Mouse (Mus musculus) mouse embryonic stem cell (cell line): ENCODE results near the gene Cdca8.
"Not testable (repeated sequence)": the region's sequence is repeated elsewhere in the genome, so short reads cannot be mapped to it uniquely, and the experiment has no call there.

ENCODE experiments used
- in situ Hi-C, 2 experiments: fragments of 300-500 bp; cut with MboI; formaldehyde crosslinking; loops; 1 replicate in 1 of 2; 3 replicates in 1 of 2; pipeline ENCODE4 v1.14.3; 2019 to 2020; ENCODE audit warnings: low sequenced_read_pairs in 2 of 2, low pct_unique_long_range_greater_than_20kb in 1 of 2, mixed read lengths in 1 of 2; ENCODE audit not compliant: unreplicated experiment in 1 of 2

The Cdca8 gene

DNA sequence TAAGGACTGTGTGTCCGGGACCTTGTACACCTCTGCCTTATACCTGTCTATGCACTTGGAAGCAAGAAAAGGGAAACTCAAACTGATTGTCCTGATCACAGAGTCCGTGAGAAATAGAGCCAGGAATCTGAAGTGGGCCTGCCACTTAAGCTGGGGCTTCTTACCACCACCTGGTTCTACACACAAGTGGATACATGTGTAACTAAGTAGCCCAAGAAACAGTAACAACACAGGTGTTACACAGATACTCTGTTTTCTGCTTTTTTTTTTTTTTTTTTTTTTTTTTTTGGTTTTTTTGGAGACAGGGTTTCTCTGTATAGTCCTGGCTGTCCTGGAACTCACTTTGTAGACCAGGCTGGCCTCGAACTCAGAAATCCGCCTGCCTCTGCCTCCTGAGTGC lies at the start of gene Cdca8:
Cdca8 (minus strand) TSS at position 101 of the 400 bp plus-strand sequence.
- in situ Hi-C loops, result not testable (repeated sequence)

- in situ Hi-C loops, result no loop called here
Measured at GRCm38 (mm10) chr4:124988382-124988781, 49.3 kb upstream of the Cdca8 start.

DNA sequence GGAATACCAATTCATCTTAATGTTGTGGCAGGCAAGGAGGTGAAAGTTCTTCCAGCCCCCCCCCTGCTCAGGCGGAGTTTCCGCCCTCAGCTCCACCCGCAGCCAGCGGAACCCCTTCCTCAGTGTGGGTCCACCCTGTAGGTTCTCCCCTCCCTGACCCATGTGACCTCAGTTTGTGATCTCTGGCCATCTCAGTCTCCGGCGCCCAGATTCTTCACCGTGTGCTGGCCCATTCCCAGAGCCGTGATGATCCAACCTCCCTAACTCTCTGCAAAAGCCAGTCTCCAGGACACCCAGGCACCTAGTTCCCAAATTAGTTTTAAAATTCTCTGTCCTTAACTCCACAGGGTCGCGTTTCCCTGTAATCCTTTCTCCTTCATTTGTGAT lies 48.6 kb upstream of the Cdca8 start:
- in situ Hi-C loops, result no loop called here

DNA sequence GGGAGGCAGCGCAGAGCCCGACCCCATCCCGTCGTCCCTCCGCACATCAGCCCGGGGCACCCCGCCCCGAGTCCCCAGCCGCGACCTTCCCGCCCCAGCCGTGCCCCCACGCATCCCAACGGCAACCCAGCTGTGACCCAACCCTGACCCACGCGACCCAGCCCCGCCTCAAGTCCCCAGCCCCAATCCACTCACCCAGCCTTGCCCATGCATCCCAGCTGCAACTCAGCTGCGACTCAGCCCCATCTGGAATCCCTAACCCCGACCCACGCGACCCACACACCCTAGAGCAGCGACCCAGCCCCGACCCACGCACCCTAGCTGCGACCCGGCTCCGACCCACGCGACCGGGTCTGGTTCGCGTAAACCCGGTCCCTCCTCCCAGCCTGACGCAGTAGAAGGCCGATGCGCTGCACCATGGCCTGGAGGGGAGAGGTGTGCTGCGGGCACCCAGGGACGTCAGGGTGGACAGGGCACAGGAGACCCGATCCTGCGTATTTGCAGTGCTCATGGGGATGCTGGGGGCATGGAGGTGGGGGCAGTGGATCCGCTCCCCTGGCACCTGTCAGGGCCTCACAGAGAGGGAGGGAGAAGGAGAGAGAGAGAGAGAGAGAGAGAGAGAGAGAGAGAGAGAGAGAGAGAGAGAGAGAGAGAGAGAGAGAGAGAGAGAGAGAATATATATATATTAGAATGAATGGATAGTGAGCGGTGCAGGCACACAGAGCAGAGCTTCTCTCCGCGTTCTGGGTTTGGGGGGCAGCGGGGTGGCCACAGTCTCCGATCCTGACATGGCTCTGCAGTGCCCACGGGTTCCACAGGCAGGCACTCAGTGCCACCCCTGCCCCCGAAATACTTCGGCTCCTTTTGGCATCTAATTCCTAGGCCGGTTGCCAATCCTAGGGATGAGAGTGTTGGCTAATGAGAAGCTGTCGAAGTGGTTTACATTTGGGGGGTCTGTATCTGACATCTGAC lies 47.9 kb upstream of the Cdca8 start:
- in situ Hi-C loops, result no loop called here

DNA sequence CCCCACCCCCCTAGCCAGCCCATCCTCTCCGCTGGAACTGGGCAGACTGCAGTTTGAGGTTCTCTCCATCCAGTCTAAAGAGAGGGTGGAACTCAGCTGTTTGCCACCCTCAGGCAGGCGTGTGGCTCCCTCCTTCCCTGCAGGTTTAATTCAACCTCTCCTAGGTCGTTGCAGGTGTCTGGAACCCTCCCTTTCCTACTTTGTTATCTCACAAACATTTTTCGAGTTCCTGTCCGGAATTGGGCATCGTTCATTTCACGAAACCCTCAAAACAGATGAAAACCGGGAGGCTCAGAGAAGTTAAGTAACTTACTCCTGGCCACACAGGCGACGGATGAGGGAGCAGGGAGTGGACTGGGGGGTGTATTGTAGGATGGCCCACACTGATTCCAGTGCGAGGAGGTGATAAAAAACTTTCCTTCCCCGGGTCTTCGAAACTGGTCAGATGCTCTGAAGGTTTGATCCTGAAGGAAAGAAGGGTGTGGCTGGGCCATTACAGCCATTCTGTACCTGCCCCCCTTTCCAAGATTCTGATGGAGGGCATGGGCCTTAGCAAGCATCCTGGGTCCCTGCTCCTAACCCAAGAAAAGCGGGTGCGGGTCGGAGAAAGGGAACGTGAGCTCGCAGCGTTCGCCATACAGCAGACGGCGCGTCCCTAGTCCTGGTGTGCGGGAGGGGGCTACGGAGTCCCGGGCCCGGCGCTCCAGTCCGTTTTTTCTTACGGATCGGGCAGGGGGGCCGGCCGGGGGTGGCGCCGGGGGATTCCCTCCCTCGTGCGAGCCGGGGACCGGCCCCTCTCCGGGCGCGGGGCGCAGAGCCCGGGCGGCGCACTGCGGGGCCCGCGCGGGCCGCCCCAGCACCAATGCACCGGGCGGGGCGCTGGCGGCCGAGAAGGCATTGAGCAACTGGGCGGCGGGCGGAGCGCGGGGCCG lies 46.8 kb upstream of the Cdca8 start, which contains the start of gene Rspo1:
Rspo1 (plus strand) TSS at position 760 of the 932 bp plus-strand sequence.
- in situ Hi-C loops, result no loop called here

DNA sequence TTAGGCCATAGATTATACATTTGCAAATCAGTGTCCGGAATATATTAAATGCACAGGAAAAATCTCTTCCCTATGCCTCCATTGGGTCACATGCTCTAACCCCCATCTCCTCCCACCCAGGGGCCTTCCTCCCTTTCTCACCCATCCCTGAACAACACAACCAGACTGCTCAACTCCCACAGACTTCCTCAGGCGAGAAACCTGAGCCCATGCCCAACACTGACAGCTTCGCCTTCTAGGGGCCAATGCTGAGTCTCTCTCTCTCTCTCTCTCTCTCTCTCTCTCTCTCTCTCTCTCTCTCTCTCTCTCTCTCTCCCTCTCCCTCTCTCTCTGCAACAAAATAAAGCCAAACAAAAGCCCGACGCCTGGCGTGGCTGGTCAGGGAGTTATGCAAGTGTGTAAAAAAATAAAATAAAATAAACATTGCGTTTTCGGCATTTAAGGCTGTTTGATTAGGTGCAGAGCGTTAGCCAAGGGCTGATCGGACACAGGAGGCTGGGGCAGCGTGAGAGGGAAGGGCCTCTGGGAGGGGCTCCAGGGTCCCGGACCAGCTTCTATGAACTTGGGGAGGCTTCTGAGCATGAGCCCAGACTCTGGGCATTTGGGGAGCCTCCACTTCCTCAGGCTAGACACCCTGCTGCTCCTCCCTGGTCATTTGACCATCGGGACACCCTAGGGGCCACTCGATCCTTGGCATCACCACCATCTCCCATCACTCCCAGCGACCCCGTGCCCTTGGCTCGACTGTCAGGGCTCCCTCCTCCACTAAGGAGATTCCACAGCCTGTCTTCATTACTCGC lies 46.0 kb upstream of the Cdca8 start:
- in situ Hi-C loops, result no loop called here

GRCm38 (mm10) chr4:124983893-124984526 lies 44.9 kb upstream of the Cdca8 start:
- in situ Hi-C loops, result no loop called here

DNA sequence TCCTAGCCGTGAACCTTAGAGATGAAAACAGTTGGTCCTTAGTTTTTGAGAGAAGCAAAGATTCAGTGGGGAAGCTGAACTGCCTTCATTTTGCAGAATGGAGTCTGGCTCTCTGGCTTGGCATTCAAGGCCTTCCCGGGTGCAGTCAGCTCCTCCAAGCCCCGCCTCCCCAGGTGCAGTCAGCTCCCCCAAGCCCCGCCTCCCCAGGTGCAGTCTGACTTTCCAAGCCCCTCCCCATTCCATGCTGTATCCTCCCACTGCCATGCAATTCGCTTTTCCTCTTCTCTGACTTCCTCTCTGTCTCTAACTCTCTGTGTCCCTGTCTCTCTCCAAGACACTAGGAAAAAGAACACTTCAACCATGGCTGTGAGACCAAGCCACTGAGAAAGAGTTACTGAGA lies 39.1 kb upstream of the Cdca8 start:
- in situ Hi-C loops, result no loop called here

GRCm38 (mm10) chr4:124973296-124973695 lies 34.2 kb upstream of the Cdca8 start:
- in situ Hi-C loops, result no loop called here

GRCm38 (mm10) chr4:124972316-124972715 lies 33.2 kb upstream of the Cdca8 start:
- in situ Hi-C loops, result no loop called here

DNA sequence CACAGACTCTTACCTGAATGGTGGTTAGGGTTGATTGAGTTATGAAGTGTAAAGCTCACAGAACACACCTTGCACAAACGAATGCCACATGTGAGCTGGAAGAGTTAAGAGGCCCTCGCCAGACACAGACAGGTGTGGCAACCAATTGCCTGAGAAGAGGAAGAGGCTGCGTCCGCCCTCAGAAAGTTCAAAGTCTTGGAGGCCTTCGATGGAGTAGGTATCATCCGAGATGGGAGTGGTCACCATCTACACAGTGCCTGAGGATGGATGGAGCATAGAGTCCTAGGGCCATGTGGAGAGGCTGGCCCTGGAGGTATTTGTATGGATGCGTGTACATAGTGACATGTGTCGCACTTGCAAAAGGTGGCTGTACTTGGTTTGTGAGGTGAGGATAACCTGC lies 32.0 kb upstream of the Cdca8 start:
- in situ Hi-C loops, result no loop called here

DNA sequence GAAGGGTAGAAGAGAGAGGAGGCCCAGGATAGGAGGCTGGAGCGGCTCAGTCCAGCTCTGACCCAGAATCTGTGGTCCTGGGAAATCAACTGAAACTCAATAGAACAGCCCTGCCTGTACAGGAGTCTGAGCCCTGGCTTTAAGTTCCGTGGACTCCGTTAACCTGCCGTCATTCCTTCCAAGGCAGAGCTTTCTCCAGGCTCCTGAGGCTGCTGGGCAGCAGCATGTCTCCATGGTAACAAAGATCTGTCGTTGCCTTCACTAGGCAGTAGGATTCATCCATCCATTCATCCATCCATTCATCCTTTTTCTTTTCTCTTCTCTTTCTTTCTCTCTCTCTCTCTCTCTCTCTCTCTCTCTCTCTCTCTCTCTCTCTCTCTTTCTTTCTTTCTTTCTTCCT lies 31.6 kb upstream of the Cdca8 start:
- in situ Hi-C loops, result no loop called here

- in situ Hi-C loops, result no loop called here
Measured at GRCm38 (mm10) chr4:124970194-124970593, 31.1 kb upstream of the Cdca8 start.

- in situ Hi-C loops, result no loop called here
Measured at GRCm38 (mm10) chr4:124969219-124969848, 30.2 kb upstream of the Cdca8 start.

GRCm38 (mm10) chr4:124968711-124969110 lies 29.6 kb upstream of the Cdca8 start:
- in situ Hi-C loops, result no loop called here

- in situ Hi-C loops, result no loop called here
Measured at GRCm38 (mm10) chr4:124964912-124965599, 25.9 kb upstream of the Cdca8 start.

DNA sequence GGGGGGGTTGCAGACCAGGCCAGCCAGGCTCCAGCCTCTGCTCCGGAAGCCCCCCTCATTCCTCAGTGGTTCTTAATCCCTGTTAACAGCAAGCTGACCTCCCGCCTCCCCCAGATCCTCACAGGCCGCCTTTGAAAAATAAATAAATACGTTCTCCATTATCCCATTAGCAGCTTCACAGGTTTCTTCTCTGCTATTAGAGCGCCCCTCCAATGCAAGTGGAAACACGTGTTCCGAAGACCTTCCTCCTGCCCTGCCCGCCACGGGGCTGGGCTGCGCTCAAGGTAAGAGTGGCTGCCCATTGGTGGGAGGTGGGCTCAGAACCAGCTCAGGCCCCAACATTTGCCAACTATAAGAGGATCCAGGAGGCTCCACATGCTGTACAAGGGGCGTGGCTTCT lies 23.5 kb upstream of the Cdca8 start:
- in situ Hi-C loops, result no loop called here
